Mouse (Mus musculus) C2C12 (cell line): Measurements from ENCODE around the gene Plekha6.

Source experiments
- CEBPB ChIP-seq: IDR thresholded peaks from one replicate; pipeline ENCODE4 v1.6.1; 2011; ENCODE audit warnings: low read depth, mild to moderate bottlenecking, control low read depth, moderate library complexity
- CTCF ChIP-seq: IDR thresholded peaks from one replicate; pipeline ENCODE4 v1.5.1; 2011; ENCODE audit not compliant: control insufficient read depth, insufficient read depth, insufficient read length
- MAX ChIP-seq: IDR thresholded peaks from one replicate; pipeline ENCODE4 v1.6.1; 2011; ENCODE audit warnings: mild to moderate bottlenecking, control low read depth
- MYOD1 ChIP-seq: IDR thresholded peaks from one replicate; pipeline ENCODE4 v1.6.1; 2011; ENCODE audit warnings: low read depth; ENCODE audit not compliant: control insufficient read depth, insufficient read length
- USF1 ChIP-seq: IDR thresholded peaks from one replicate; pipeline ENCODE4 v1.6.1; 2011; ENCODE audit warnings: low read depth, mild to moderate bottlenecking, control low read depth, moderate library complexity

GRCm38 (mm10) chr1:133323333-133323732 lies 159.3 kb downstream of the Plekha6 start:
- TF ChIP-seq USF1 (no peak), CTCF (no peak), MYOD1 (no peak), MAX (no peak), CEBPB (no peak)
